Mouse (Mus musculus): Measurements from ENCODE around the gene Capn5. TPM values are rescaled to one million over a fixed set of nuclear protein-coding genes. Genes with fewer than 3 reads are reported as not detected.

Capn5 gene
- total and polyA plus RNA-seq, 2 experiments from 2014 or later: 22.6 to 39.2 TPM

DNA sequence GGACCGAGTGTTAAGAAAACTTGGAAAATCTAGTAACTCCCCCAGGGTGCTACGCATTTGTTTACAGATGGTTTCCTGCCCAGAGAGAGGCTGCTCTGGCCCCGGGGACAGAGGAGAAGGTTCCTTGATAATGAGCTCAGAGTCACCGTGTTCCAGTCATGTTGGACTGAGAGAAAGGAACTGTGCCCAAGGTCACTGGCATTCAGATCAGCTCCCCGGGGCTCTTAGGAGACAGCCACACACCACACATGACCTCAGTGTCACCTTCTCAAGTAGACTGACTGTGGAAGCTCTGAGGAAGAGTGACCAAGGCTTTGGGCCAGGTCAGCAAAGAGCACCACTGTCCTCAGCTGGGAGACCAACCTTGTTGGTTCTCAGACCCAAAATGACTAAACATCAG, 53.4 kb downstream of the Capn5 start:
- 71% methylated on average over 5 of the region's 5 CpGs for whole genome bisulfite sequencing
- H3K36me3 ChIP-seq (ENCODE audit: insufficient read depth): peaks cover 25% of the 10 kb centered on the region
- no peak overlapping the region for H3K4me3 ChIP-seq (ENCODE audit: low read depth, low read length)

DNA sequence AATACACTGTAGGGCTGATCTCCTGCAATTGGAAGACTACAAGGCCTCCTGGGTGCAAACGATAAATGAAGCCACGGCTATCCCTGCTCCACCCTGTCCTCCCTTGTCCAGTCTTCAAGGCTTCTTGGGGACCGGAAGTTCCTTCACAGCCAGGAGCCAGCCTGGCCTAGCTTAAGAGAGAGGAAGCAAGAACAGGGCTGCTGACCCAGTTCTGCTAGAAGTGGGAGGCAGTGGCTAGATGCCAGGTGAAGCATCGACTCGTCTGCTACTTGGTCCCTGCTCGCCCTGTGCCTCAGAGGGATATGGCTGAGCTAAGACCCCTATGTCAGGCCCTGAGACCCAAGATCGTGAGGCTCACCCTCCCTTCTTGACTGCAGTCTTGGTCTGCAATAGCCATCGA, 56.4 kb downstream of the Capn5 start:
- Histone ChIP-seq H3K9ac (no peak overlapping the region), H3K4me2 (ENCODE audit: low read depth) (no peak overlapping the region), H3K27ac (ENCODE audit: low read depth, low read length) (no peak overlapping the region), H3K27me3 (ENCODE audit: insufficient read depth, low read length) (no peaks in the 10 kb centered on the region), H3K9me3 (ENCODE audit: low read length) (no peaks in the 10 kb centered on the region), H3K4me3 (ENCODE audit: low read depth, low read length) (no peak overlapping the region), H3K4me1 (ENCODE audit: insufficient read depth) (no peaks in the 10 kb centered on the region), H3K36me3 (ENCODE audit: insufficient read depth) (peaks cover 14% of the 10 kb centered on the region; the same call in 1 of the 2 replicates)
- no peak for DNase-seq
- no peak for ATAC-seq
- WGBS: 80% methylated on average over 8 of the region's 8 CpGs
- TF ChIP-seq CTCF (IDR thresholded peaks at IDR 0.05; ENCODE audit: low read depth): no peak

More for the DNA sequence above, 53.4 kb downstream of the Capn5 start:
- Histone ChIP-seq H3K4me2 (ENCODE audit: low read depth) (no peak overlapping the region), H3K4me1 (ENCODE audit: insufficient read depth) (no peaks in the 10 kb centered on the region), H3K9ac (no peak overlapping the region), H3K9me3 (ENCODE audit: low read length) (no peaks in the 10 kb centered on the region), H3K27ac (ENCODE audit: low read depth, low read length) (no peak overlapping the region), H3K27me3 (ENCODE audit: insufficient read depth, low read length) (no peaks in the 10 kb centered on the region)
- no peak for DNase-seq
- no peak for TF ChIP-seq CTCF (IDR thresholded peaks at IDR 0.05; ENCODE audit: low read depth)
- no peak for ATAC-seq

DNA sequence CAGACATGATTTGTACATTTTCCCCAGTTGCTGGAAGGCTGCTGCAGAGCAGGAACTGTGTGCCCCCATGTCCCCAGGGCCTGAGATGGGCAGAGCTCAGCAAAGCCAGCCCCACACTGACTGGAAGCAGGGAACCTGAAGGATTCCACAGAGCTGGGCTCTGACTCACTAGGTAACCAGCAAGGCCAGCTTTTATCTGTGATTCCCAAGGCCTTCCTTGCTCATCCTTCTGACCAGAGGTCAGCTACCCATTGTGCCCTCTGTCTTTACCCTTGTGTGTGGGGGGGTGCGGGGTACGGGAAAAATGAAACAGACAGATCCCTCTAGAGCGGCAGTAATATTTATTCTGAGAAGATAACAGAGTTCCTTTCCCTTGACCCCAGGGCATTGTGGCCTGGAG, 56.8 kb downstream of the Capn5 start:
- Histone ChIP-seq H3K27ac (ENCODE audit: low read depth, low read length) (no peak overlapping the region), H3K9ac (no peak overlapping the region), H3K27me3 (ENCODE audit: insufficient read depth, low read length) (no peaks in the 10 kb centered on the region), H3K36me3 (ENCODE audit: insufficient read depth) (peaks cover 14% of the 10 kb centered on the region; the same call in 1 of the 2 replicates), H3K4me3 (ENCODE audit: low read depth, low read length) (no peak overlapping the region), H3K4me1 (ENCODE audit: insufficient read depth) (no peaks in the 10 kb centered on the region), H3K9me3 (ENCODE audit: low read length) (no peaks in the 10 kb centered on the region), H3K4me2 (ENCODE audit: low read depth) (no peak overlapping the region)
- no peak for ATAC-seq
- no peak for DNase-seq
- WGBS: 90% methylated on average over 3 of the region's 3 CpGs
- TF ChIP-seq CTCF (IDR thresholded peaks at IDR 0.05; ENCODE audit: low read depth): no peak

DNA sequence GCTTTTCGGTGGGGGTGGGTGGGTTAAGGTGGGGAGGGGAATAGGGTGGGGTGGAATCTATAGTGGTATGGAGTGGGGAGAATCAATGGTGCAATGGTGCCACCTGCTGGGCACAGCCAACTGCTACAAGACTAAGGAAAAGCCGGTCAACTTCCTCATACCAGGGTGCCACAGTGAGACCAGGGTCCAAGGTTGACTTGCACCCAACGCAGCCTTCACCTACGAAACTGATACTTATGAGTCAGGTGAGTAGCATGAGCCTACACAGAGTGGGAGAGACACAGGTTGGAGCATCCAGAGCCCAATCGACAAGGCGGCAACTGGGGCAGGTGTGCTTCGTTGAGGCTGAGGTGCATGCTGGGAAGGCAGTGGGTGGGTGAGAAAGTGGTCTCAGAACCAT, 57.7 kb downstream of the Capn5 start:
- no peaks in the 10 kb centered on the region for H3K4me1 ChIP-seq (ENCODE audit: insufficient read depth)
- WGBS: 8% methylated on average over 7 of the region's 7 CpGs
- H3K27me3 ChIP-seq (ENCODE audit: insufficient read depth, low read length): no peaks in the 10 kb centered on the region
- H3K4me2 ChIP-seq (ENCODE audit: low read depth): peak overlapping the region; percentile 44
- DNase-seq: peak; percentile 79
- TF ChIP-seq CTCF (IDR thresholded peaks at IDR 0.05; ENCODE audit: low read depth): peak; percentile 83
- ATAC-seq: peak; percentile 82
- no peaks in the 10 kb centered on the region for H3K9me3 ChIP-seq (ENCODE audit: low read length)
- H3K27ac ChIP-seq (ENCODE audit: low read depth, low read length): no peak overlapping the region
- H3K36me3 ChIP-seq (ENCODE audit: insufficient read depth): 0 out of 2 replicates have a peak, but pooled peaks cover 6% of the 10 kb centered on the region
- no peak overlapping the region; the same call in 1 of the 2 replicates for H3K9ac ChIP-seq
- H3K4me3 ChIP-seq (ENCODE audit: low read depth, low read length): peak overlapping the region; percentile 11; the same call in 1 of the 2 replicates

DNA sequence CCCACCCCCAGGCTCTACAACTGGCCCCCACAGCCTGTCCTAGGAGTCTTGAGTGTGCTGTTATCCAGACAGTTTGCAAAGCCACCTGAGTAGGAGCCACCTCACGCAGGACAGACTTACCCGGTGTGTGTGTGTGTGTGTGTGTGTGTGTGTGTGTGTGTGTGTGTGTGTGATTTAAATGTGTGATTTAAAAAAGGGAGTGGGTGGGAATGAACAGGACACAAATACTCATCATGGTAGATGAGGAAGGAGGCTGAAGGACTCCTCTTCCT, 58.2 kb downstream of the Capn5 start:
- WGBS: 53% methylated on average over 2 of the region's 2 CpGs
- H3K4me2 ChIP-seq (ENCODE audit: low read depth): 0 out of 2 replicates have a peak overlapping the region, but pooled peaks have one; percentile 44

DNA sequence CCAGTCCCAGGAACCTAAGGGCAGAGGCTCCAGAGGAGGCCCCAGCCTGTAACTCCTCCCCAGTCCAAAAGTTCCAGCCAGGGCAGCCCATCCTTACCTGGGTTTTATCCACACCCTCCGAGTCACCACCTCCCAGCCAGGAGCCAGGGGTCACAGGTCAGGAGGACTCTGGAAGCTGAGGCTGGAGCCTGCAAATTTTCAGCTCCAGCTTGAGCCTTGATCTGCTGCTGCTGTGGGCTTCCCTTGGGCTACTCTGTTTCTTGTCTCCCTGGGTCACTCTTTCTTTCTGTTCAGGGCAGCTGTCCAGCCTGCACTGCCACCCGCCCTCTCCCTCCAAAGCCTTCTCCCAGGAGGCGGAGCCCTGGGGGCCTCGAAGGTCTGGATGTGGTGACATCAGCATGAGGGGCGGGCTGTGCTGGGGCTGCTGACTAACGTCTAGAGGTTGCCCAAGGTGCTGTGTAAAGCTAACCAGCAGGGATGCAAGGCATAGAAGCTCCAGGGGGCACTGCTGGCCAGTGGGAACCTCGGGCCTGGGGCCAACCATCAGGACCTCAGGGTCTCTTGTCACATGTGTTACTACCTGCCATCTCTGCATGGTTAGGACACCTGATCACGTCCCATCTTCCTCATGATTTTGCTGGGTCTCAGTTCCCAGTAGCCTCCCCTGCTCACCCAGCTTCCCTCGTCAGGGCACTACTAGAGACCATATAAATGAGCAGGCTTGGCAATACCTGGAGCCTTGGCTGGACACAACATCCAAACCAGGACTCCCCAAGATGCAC, 58.7 kb downstream of the Capn5 start, which contains the start of gene Myo7a:
Gene Myo7a (minus strand): TSS at position 346 of the 782 bp plus-strand sequence.
- DNase-seq (no peak), ATAC-seq (no peak)
- Histone ChIP-seq H3K4me1 (ENCODE audit: insufficient read depth) (no peaks in the 10 kb centered on the region), H3K4me2 (ENCODE audit: low read depth) (peak within 1 kb of the TSS; percentile 44), H3K36me3 (ENCODE audit: insufficient read depth) (no peaks in the 10 kb centered on the region), H3K27ac (ENCODE audit: low read depth, low read length) (no peak within 1 kb of the TSS), H3K9ac (no peak within 1 kb of the TSS; the same call in 1 of the 2 replicates), H3K4me3 (ENCODE audit: low read depth, low read length) (peak within 1 kb of the TSS; percentile 11; the same call in 1 of the 2 replicates), H3K27me3 (ENCODE audit: insufficient read depth, low read length) (no peaks in the 10 kb centered on the region), H3K9me3 (ENCODE audit: low read length) (no peaks in the 10 kb centered on the region)
- no peak for TF ChIP-seq CTCF (IDR thresholded peaks at IDR 0.05; ENCODE audit: low read depth)
- 41% methylated on average over 9 of the region's 9 CpGs for WGBS

More for the DNA sequence above, 58.2 kb downstream of the Capn5 start:
- Histone ChIP-seq H3K36me3 (ENCODE audit: insufficient read depth) (0 out of 2 replicates have a peak, but pooled peaks cover 2% of the 10 kb centered on the region), H3K9me3 (ENCODE audit: low read length) (no peaks in the 10 kb centered on the region), H3K4me1 (ENCODE audit: insufficient read depth) (no peaks in the 10 kb centered on the region), H3K27ac (ENCODE audit: low read depth, low read length) (no peak overlapping the region), H3K9ac (no peak overlapping the region), H3K4me3 (ENCODE audit: low read depth, low read length) (no peak overlapping the region), H3K27me3 (ENCODE audit: insufficient read depth, low read length) (no peaks in the 10 kb centered on the region)
- no peak for TF ChIP-seq CTCF (IDR thresholded peaks at IDR 0.05; ENCODE audit: low read depth)
- peak; percentile 3; the same call in 1 of the 2 replicates for ATAC-seq
- DNase-seq: no peak

DNA sequence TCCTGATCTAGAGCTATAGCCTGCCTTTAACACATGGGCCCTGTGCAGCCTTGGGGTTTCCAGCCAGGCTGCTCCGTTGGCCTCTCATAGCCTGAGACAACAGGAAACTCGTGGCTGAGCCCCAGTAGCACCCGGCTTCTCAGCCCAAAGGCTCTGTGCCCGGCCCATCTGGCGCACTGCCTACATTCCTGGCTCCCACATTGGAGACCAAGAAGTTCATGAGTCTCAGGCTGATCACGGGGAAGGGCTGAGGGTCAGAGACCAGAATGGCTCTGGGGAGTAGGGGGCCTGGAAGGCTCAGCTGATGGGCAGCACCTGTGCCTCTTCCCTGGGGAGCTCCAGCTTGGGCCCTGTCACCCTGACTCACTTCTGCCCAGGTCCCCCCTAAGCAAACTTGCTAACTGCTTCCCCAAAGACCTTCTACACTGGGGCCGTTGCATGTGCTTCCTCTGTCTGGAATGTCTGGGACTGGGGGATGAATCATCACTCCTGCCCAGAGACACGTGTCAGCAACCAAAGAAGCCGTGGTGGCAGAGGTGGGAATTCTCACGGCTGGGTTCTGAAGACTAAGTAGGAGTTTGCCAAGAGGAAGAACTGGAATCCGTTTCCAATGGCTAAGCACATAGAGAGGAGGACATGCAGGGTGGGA, 60.9 kb downstream of the Capn5 start:
- TF ChIP-seq CTCF (IDR thresholded peaks at IDR 0.05; ENCODE audit: low read depth): no peak
- no peaks in the 10 kb centered on the region for H3K36me3 ChIP-seq (ENCODE audit: insufficient read depth)
- no peak overlapping the region for H3K27ac ChIP-seq (ENCODE audit: low read depth, low read length)
- H3K4me2 ChIP-seq (ENCODE audit: low read depth): no peak overlapping the region
- DNase-seq (peak; percentile 19), ATAC-seq (peak; percentile 21; the same call in 1 of the 2 replicates)
- no peaks in the 10 kb centered on the region for H3K9me3 ChIP-seq (ENCODE audit: low read length)
- H3K4me3 ChIP-seq (ENCODE audit: low read depth, low read length): no peak overlapping the region
- H3K27me3 ChIP-seq (ENCODE audit: insufficient read depth, low read length): no peaks in the 10 kb centered on the region; the same call in 1 of the 2 replicates
- 63% methylated on average over 11 of the region's 11 CpGs for WGBS
- no peaks in the 10 kb centered on the region for H3K4me1 ChIP-seq (ENCODE audit: insufficient read depth)
- no peak overlapping the region for H3K9ac ChIP-seq
